Mouse (Mus musculus): ENCODE data around the gene Pitpnm1. TPM values are rescaled to one million over a fixed set of nuclear protein-coding genes. Genes with fewer than 3 reads are reported as not detected.
A peak's percentile ranks its signal among the peaks of the same experiment; 100 is the strongest.
"Not testable (repeated sequence)": the region's sequence is repeated elsewhere in the genome, so short reads cannot be mapped to it uniquely, and the experiment has no call there.

Gene Pitpnm1
- total RNA-seq (2021) = 100 to 1,000 TPM; 176 to 181 TPM

DNA sequence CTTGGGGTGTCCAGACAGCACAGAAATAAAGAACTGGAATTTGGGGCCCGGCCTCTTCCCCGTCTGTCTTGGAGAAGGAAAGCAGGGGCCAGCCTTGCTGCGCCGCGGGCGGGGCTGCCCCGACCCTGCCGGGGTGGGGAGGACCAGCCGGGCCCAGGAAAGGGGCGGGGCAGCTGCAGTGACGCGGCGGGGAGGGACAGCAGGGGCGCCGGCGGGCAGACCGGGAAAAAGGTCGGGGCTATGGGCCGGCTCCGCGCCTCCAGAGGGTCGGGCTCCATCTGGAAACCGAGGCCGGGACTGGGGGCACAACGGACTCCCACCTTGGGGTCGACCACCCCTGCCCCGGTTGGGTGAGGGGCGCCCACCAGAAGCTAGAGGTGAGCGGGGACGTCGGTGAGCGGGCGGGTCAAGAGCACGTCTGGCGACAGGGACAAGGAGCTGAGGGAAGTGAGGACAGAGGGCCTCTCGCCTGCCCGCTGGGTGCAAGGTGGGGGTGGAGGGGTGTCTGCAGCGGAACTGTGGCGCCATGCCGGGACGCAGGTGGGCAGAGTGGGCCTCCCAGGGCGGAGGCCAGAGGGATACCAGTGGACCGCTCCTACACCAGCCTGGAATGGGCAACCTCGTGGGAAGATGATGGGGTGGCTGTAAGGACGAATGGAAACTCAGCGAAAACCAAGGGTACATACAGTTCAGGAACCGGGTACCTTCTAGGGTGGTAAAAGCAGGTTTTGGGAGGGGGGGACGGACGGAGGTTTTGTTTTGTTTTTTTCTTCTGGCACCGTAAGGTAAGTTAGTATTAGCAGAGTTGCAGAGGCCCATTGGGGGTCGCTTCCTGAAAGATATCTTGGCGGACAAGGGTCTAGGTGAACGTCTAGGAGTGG is at the start of gene Pitpnm1:
TSS of gene Pitpnm1 (plus strand) at position 162 of the 881 bp plus-strand sequence.
- DNase-seq (ENCODE audit: extremely low spot score in 1 of 2, low spot score in 1 of 2) = peak in 1 of 2 experiments; percentile 43

DNA sequence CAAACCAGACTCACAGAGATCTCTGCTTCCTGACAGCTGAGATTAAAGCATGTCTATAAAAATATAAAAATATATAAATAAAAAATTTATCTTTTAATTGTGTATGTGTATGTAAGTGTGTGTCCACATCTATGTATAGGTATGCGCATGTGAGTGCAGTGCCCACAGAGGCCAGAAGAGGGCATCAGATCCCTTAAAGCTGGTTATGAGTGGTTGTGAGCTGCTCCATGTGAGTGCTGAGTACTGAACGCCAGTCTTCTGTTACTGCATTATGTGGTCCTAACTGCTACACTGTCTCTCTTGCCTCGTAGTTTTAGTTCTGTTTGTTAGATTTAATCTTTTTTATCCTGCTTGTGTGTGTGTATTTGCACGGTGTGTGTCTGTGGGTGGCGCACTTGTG is 48.8 kb upstream of the Pitpnm1 start:
- DNase-seq (ENCODE audit: extremely low spot score in 1 of 2, low spot score in 1 of 2) = no peak

DNA sequence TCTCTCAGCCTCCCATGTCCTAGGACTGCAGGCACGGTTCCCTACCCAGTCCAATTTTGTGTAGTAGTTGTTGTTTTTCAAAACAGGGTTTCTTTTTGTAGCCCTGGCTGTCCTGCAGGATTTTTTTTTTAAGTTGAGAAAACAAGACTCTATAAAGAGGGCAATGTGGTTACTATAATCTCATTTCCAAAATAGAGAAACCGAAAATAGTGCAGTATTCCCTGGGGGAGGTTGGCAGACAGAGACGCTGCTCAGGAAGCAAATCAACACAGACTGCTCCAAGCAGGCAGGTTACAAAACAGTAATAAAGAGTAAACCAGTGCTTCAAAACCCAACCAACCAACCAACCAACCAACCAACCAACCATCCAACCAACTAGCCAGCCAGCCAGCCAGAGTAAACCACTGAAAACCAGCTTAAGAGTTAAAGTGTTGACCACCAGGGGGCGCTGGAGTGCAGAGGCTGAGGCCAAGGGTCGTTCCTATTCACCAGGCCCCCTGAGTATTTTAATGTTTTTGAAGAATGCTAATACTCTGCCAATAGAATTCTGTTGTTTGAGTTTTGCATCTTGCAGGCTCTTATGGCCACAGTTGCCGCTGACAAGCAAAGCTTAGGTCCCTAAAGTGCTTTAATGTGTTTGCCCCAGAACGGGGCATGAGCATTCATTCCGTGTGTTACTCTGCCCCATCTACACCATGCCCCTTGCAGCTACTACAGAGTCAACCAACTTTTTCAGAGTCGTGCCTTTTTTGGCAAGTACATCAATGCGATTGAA is 47.9 kb upstream of the Pitpnm1 start:
- peak; percentile 56 to 82 for DNase-seq (ENCODE audit: extremely low spot score in 1 of 2, low spot score in 1 of 2)

DNA sequence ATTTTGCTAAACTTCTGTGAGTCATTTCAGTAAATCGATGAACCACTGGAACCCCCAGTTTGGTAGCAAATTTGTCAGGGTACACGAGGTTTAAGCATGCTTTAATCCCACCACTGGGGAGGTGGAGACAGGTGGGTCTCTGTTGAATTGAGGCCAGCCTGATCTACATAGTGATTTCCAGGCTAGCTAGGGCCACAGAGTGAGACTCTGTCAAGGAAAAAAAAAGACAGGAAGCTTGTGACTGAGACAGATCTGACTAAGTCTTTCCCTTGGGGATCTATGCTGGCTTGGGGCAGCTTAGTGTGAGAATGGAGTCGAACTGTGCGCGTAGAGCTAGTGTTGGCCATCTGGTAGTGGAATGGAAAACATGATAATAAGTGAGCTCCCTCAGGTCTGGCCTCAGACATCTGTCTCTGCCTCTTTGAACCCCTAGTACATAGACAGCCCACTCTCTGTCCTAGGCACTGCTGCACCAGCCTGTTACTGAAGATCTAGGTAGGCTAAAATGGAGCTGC is 47.2 kb upstream of the Pitpnm1 start:
- DNase-seq (ENCODE audit: extremely low spot score in 1 of 2, low spot score in 1 of 2) = no peak

DNA sequence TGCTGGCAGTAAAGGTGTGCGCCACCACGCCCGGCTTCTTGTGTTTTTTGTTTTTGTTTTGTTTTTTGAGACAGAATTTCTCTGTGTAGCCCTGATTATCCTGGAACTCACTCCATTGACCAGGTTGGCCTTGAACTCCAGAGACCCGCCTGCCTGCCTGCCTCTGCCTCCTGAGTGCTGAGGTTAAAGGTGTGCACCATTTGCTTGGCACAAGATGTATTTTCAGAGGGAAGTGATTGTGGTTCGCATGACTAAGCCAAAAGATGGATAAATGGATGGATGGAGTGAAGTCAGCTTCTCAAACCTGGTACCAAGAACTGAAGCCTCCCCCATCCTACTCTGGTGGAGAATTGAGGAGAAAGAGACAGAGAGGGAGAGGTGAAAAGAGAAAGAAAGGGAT is 45.2 kb upstream of the Pitpnm1 start:
- DNase-seq (ENCODE audit: extremely low spot score in 1 of 2, low spot score in 1 of 2) = no peak

DNA sequence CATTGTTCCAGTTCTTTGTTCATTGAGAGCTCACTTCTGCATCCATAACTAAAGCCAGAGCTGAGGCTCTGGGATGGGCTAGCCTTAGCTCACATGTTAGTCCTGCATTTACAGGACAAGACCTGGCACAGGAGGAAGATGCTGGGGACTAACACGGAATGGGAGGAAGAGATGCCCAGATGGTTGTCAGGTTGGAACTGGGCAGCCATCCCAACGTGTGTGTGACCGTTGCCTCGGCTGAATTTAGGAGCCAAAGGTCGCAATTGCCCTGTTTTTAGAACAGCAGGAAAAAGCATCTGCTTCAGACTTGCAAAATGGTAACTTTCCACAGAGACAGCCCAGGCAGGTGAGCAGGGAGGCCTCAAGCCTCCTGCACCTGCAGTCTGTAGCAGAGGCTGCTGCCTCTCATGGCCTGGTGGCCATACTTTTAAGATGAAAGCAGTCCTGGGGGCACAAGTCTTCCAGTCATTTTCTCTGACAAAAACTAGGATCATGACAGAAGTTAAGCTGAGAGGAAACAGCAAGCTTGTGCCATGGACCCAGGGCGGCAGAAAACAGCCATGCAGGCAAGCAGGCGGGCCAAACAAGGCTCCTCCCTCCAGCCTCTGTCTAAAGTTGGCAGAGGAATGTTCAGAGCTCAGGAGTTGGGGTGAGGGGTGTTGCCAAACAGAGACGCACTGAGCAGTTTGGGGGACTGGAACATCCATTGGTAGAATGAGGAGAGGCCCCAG is 44.4 kb upstream of the Pitpnm1 start:
- no peak for DNase-seq (ENCODE audit: extremely low spot score in 1 of 2, low spot score in 1 of 2)

DNA sequence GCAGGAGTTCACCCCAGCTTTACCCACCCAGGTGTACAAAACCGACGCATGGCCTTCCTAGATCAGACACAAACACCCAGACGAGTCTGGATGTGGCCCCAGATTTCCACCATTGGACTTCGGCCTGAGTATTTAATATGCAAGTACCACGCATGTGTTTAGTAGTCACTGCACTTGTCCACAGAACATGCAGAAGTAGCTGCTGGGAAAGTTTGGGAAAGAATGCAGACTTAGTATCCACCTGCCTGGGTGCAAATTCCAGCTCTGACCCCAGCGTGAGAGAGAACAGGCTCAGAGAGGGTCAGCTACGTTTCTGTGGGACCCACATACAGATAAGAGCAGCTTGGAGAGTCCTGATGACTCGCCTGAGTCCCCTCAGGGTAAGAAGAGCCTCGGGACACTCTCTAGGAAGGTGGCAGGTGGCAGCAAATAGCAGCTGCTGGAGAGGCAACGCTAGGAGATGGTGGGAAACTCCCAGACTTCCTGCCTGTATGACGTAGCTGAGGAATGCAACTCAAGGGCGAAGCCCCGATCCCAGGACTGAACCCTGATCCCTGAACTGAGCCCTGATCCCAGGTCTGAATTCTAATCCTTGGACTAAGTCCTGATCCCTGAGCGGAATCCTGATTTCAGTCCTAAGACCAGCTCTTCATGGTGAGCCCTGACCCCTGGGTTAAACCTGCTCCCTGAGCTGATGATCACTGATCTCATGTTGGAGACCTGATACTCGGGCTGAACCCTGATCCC is 43.7 kb upstream of the Pitpnm1 start:
- no peak for DNase-seq (ENCODE audit: extremely low spot score in 1 of 2, low spot score in 1 of 2)

DNA sequence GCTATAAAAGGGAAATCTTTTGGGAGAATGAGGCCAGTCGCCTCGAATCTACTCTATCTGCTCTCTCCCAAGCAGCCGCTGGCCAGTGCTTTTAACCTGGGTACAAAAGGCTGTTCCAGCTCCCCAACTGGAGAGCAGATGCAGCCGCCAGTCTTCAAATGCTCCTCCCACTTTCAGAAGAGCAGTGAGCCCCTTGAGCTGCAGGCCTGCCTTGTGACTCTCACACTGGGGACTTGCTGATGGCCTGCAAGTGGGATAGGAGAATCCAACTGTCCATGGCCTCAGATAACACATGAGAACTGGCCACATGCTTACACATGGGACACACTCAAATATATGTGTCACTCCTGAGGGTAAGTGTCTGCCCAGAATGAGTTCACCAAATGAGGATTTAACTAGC is 43.1 kb upstream of the Pitpnm1 start:
- DNase-seq (ENCODE audit: extremely low spot score in 1 of 2, low spot score in 1 of 2) = no peak

DNA sequence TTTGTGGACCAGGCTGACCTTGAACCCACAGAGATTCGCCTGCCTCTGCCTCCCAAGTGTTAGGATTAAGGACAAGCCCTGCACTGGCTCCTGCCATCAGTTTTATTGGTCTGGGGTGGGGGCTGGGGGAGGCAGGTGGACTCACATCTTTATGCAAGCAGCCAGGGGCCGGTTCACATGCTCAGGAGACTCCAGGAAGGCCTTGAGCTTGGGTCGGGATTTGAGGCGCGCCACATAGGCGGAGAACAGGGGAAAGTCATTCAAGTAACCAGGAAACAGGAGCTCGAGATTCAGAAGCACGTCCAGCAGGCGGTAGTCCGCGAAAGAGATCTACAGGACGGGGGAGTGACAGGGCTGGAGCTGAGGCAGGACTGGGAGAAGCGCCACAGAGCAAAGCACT is 42.4 kb upstream of the Pitpnm1 start:
- no peak for DNase-seq (ENCODE audit: extremely low spot score in 1 of 2, low spot score in 1 of 2)

DNA sequence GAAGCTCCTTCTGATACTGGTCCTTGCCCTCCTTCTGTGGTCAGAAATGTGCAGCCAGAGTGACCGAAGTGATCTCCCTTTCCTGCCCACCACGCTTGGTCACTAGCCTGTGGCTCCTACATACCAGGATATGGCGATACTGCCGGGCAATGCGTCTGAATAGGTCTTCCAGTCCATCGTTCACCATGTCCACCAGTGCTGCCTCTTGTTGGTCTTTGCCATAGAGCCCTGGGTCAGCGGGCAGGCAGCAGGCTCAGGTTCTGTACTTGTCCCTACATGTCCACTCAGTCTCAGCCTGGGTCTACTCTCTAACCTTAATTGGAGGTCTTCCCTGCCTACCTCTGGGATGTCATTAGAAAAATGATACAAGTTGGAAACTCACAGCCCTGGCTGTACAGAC is 41.8 kb upstream of the Pitpnm1 start:
- DNase-seq (ENCODE audit: extremely low spot score in 1 of 2, low spot score in 1 of 2) = no peak

DNA sequence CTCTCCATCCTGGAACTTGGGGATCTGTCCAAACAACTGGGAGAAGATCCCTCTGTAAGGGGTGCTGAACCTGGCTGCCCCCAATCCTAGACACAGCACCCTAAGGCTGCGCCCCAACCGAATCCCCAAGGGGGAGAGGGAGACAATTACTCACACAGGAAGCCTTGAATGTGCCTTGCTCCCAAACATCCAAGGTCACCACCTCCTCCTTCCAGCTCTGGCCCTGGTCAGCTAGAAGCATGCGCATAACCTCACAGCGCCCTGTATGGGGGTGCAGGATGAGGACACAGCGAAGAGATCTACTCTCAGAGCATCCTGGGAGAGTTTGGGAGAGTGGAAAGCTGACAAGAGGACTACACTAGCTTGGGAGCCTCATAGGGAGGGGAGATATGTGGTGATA is 41.2 kb upstream of the Pitpnm1 start:
- no peak for DNase-seq (ENCODE audit: extremely low spot score in 1 of 2, low spot score in 1 of 2)

DNA sequence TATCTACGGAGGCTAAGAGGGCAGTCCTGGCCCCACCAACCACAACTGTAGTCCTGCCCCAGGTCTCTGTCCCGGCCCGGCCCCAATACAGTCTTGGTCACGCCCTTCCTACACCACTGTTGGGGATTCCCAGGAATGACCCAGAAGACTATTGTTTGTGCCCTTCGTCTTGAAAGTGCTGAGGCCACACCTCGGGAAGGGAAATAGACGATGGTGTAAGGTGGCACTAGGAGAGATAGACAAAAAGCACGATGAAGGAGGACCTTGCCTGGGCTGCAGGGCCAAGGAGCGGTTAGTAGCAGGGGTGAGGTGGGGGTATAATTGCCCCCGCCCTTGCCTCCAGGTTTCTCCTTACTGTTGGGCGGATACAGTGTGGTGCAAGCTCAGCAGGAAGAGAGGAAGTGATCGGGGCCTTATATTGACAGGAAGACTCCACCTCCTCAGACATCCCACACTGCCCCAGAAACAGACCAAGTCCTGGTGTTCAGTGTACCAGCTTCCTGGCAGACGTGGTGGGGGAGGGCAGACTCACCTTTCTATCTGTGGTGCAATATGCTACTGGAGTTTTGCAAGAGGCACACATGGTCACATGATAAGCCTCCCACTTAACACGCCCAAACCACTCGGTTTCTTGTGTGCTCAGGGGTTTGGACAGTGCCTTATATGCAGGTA is 40.6 kb upstream of the Pitpnm1 start, which contains the start of gene Gstp3:
TSS of gene Gstp3 (minus strand) at position 501 of the 672 bp plus-strand sequence.
- DNase-seq (ENCODE audit: extremely low spot score in 1 of 2, low spot score in 1 of 2) = no peak

DNA sequence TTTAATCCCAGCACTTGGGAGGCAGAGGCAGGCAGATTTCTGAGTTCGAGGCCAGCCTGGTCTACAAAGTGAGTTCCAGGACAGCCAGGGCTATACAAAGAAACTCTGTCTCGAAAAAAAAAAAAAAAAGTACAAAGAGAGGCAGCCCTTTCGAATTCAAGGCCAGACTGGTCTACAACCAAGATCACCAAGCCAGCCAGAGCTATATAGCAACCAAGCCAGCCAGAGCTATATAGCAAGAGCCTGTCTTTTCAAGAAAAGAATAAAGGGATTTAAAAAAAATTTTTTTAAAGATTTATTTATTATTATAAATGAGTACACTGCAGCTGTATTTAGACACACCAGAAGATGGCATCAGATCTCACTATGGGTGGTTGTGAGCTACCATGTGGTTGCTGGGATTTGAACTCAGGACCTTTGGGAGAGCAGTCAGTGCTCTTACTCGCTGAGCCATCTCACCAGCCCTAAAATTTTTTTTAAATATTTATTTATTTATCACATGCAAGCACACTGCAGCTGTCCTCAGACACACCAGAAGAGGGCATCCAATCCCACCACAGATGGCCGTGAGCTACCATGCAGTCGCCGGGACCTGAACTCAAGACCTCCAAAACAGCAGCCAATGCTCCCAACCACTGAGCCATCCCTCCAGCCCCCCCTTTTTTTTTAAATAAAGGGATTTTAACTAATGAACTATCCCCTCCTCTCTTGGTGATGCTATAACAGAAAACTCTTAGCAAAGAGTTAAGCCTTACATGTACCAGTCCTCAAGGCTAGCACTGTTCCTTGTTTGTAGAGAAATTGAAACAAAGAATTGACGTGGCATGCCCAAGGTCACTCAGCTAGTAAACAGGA is 39.5 kb upstream of the Pitpnm1 start:
- not testable (repeated sequence) for DNase-seq (ENCODE audit: extremely low spot score in 1 of 2, low spot score in 1 of 2)

DNA sequence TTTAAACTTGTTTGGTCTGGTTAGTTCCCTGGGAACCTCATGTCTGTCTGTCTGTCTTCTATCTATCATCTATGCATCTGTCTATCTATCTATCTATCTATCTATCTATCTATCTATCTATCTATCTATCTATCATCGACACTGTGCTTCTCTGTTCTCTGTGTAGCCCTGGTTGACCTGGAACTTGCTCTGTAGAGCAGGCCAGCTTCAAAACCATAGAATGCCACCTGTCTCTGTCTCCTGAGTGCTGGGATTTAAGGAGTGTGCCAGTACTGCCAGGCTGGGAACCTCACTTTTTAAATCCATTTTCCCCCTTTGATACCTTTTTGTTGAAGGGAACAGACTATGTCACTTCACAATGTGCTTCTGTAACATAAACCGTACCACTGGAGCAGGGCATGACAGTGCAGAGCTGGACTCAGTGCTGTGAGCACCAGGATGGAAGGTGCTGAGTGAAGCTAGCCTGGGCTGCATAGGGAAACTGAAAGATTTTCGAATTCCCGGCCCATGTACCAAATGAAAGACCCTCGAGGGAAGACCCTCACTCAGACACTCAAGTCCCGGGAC is 38.8 kb upstream of the Pitpnm1 start:
- DNase-seq (ENCODE audit: extremely low spot score in 1 of 2, low spot score in 1 of 2) = no peak

DNA sequence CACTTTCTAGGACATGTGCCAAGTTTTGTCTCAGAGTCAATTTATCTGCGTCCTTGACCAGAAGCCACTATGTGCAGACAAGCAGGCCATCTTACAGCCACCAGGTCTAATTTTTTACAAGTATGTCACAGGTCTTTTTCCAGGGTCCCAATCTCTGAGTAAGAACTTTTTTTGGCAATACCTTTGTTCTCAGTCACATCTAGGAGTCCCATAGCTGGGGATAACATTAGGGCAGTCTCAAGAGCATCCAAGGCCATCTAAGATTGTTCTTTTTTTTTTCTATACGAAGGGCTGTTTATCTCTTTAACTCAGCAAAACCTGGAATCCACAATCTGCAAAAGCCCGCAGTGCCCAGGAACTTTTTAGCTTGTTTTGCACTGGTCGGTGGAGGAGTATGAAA is 36.4 kb upstream of the Pitpnm1 start:
- not testable (repeated sequence) for DNase-seq (ENCODE audit: extremely low spot score in 1 of 2, low spot score in 1 of 2)

DNA sequence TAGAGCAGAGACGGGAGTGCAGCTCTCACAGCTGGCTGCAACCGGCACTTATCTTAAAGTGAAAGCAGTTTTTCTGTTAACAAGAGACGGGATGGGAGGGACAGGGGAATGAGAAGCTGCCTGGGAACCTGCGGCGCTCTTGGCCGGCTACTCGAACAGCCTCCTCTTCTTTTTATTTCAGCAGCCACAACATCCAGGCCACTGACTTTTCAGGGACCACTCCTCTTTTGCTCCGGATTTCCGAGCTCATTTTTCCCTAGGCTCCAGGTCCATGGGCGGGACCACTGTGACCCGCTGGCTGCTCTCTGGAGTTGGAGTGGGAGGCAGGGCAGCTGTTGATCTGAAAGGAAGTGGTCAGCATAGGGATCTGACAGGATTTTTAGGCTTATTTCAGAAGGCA is 35.3 kb upstream of the Pitpnm1 start:
- DNase-seq (ENCODE audit: extremely low spot score in 1 of 2, low spot score in 1 of 2) = not testable (repeated sequence)

DNA sequence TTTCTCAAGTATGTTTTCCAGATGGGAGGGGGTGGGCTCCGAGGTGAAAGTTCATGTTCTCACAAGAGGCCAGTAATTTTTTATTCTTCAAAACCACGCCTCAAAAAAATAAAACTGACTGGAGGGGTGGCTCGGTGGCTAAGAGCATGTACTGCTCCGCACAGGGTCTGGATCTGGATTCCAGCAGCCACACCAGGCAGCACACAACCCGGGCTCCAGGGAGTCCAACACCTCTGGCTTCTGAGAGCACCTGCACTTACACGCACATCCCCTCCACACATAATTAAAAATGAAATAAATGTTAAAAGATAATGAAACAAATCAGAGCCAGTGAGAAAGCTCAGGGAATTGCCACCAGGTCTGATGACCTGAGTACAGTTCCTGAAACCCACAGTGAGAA is 33.5 kb upstream of the Pitpnm1 start:
- DNase-seq (ENCODE audit: extremely low spot score in 1 of 2, low spot score in 1 of 2) = no peak

DNA sequence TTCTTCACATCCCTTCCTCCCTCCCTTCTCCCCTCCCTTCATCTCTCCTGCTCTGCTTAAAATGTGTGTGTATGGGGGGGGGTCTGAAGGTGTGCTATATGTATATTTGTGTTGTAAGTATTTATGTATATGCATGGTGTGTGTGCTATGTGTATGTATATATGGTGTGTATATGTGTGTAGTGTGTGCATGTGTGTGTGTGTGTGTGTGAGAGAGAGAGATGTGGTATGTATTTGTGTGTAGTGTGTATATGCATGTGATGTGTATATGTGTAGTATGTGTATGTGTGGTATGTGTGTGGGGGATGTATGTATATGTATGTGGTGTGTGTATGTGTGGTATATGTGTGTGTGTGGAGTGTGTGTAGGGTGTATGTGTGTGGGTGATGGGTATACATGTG is 32.9 kb upstream of the Pitpnm1 start:
- no peak for DNase-seq (ENCODE audit: extremely low spot score in 1 of 2, low spot score in 1 of 2)

Measured in layer of hippocampus, postnatal 25 days (tissue).